Mouse (Mus musculus) kidney, adult 2 months (tissue): ENCODE results near the gene Vps13d. TPM values are rescaled to one million over a fixed set of nuclear protein-coding genes. Genes with fewer than 3 reads are reported as not detected.
A peak's percentile ranks its signal among the peaks of the same experiment; 100 is the strongest.

ENCODE experiments used
- DNase-seq: peaks from one replicate; pipeline ENCODE4 v3.0.0; 2021
- H3K27ac ChIP-seq: fragments of 200-500 bp; 2 replicates; pipeline ENCODE4 v1.5.1; 2012; ENCODE audit warnings: low read depth, low read length, control low read depth, inconsistent platforms; ENCODE audit not compliant: insufficient read depth
- H3K27me3 ChIP-seq: fragments of 200-500 bp; replicated peaks from 2 replicates; pipeline ENCODE4 v1.6.1; 2012; ENCODE audit warnings: mild to moderate bottlenecking, moderate library complexity, low read length, inconsistent platforms; ENCODE audit not compliant: control insufficient read depth, insufficient read depth
- H3K36me3 ChIP-seq: fragments of 200-500 bp; 2 replicates; pipeline ENCODE4 v1.6.1; 2012; ENCODE audit warnings: mild to moderate bottlenecking, moderate library complexity, low read length, inconsistent platforms; ENCODE audit not compliant: control insufficient read depth, insufficient read depth
- H3K4me1 ChIP-seq: fragments of 200-500 bp; 2 replicates; pipeline ENCODE4 v1.6.1; 2011; ENCODE audit warnings: low read length; ENCODE audit not compliant: control insufficient read depth, insufficient read depth
- H3K4me3 ChIP-seq: fragments of 200-500 bp; 2 replicates; pipeline ENCODE4 v1.5.1; 2011; ENCODE audit warnings: mild to moderate bottlenecking, low read depth, low read length, control low read depth; ENCODE audit not compliant: insufficient read depth
- CTCF ChIP-seq: fragments of 200-500 bp; conservative IDR thresholded peaks from 2 replicates; pipeline ENCODE4 v1.5.1; 2011; ENCODE audit warnings: low read depth, mild to moderate bottlenecking, control low read depth, low read length, moderate library complexity, mixed read lengths; ENCODE audit not compliant: insufficient read depth, insufficient read length
- POLR2A ChIP-seq: fragments of 200-500 bp; IDR thresholded peaks from one replicate; pipeline ENCODE4 v1.6.1; 2011; ENCODE audit warnings: low read depth, low read length, control low read depth
- WGBS: fragments of 180-500 bp; shearing (Covaris S2); methylation state at CpG from one replicate; pipeline ENCODE4 v1.1.7; 2018; 5-methylcytosine and 5-hydroxymethylcytosine counted together
- polyA plus RNA-seq: library from polyadenylated mRNA; depleted of rRNA; stranded (reverse); fragments of >200 nt; gene quantifications from 2 replicates; pipeline ENCODE4 v1.2.3, GENCODE M21; 2012

The Vps13d gene
- polyA plus RNA-seq, 1 experiment: 19.8 TPM

DNA sequence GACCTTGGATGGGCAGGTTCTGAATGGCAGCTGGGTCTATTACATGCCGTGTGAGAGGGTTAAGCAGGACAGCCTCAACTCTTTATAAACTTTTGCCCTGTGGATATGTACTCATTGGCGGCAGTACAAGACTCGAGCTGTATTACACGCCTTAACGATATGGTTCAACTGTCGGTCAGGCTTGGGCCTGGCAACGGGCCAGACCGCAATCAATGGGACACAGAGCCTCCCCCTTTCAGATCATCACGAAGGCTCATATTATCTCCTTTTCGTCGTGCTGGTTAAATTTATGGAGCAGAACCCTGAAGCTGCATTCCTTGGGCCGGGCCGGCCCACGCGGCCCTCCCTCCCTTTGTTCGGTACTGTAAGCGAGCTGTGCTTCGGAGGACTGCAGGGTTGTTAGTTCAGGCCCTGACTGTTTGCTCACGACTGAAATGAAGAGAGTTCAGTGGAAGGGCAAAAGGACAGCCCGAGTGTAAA is 194.9 kb downstream of the Vps13d start:
- WGBS: 6% methylated on average over 20 of the region's 20 CpGs
- H3K27me3 ChIP-seq: no peaks in the 10 kb centered on the region
- no peak overlapping the region for H3K4me3 ChIP-seq
- H3K27ac ChIP-seq: peak overlapping the region; percentile 77
- H3K4me1 ChIP-seq: peaks cover 37% of the 10 kb centered on the region
- no peaks in the 10 kb centered on the region for H3K36me3 ChIP-seq
- TF ChIP-seq POLR2A (no peak), CTCF (no peak)
- DNase-seq: peak; percentile 93

DNA sequence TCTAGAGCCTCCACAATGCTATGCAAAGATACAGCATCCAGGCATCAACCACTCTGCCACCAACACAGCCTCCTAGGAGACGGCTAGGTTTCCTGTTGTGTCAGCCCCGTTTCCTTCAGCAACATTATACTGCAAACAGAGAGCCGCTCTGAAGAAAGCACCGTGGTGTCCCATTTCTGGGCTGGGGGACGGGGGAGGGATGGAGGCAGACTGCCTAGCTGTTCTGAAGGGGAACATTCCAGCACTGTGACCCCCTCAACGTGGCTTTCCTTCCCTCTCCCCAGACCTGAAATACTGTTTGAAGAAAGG is 195.3 kb downstream of the Vps13d start:
- 25% methylated on average over 6 of the region's 6 CpGs for WGBS
- Histone ChIP-seq H3K4me1 (peaks cover 36% of the 10 kb centered on the region), H3K4me3 (no peak overlapping the region), H3K27ac (peak overlapping the region; percentile 77), H3K36me3 (no peaks in the 10 kb centered on the region), H3K27me3 (no peaks in the 10 kb centered on the region)
- no peak for DNase-seq
- TF ChIP-seq POLR2A: no peak
- no peak for TF ChIP-seq CTCF

DNA sequence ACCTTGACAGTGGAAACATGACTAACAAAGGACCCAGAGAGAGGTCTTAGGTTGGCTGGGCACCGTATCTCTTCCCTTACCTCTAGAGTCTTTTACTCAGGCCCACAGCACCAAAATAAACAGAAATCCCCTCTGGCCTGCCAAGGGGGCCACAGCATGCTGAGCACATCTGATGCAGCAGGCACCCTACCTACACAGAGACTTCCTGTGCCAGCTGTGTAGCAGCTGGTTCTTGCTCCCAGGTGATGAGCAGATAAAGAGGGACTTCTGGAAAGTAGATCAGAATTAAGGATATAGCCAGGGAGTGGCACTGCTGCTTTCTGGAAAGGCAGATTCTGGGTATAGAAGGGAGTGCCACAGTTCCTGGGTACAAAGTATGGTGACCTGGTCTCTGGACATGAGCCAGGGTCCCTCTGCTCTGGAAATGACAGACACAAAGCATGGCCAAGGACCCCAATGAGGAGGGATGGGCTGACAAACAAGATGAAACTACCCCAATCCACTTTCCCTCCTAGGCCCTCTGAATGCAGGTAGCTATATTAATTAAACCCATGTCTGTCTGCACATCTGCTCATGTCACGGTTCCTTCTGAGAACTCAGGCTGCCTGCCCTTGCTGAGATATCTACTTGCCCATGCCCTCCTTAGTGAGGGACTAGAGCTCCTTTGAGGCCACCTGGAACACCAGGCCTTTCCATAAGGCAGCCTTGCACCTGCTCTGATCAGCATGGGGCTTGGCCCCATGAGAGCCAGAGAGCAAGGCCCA is 195.8 kb downstream of the Vps13d start:
- Histone ChIP-seq H3K36me3 (no peaks in the 10 kb centered on the region), H3K4me1 (peaks cover 36% of the 10 kb centered on the region), H3K4me3 (no peak overlapping the region), H3K27me3 (no peaks in the 10 kb centered on the region), H3K27ac (peak overlapping the region; percentile 77)
- TF ChIP-seq CTCF: no peak
- TF ChIP-seq POLR2A: no peak
- 62% methylated on average over 2 of the region's 2 CpGs for WGBS
- DNase-seq: no peak

DNA sequence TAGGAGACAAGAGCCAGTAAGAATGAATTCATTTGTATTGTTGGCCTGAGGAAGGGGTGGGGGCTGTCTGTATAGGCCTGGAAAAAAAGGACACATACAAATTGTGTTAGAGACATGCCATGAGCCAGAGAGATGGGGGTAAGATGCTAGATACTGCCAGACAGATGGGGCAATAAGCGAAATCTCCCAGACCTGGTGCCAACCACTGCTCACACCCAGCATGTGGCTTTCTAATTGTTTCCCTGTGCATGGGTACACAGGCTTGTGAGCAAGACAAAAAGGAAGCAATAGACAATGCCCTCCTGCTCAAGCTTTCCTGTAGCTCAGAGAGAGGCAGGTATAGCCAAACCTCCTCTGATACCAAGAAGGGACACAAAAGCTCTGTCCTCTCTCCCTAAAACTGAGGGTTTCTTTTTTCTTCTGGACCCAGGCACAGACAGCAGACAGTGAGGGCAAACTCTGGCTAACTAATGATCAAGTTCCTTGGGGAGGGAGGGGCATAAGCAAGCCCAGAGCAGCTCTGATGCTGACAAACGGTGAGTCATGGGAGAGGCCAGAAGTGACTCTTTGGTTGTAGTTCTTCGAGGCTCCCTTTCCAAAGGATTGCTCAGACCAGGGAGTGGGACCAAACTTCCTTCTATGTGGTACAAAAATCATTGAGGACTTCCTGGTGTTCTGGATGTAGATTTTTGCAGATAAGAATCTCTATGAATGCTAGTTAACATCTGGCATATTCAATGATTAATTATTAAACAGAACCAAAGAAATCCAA is 196.7 kb downstream of the Vps13d start:
- no peaks in the 10 kb centered on the region for H3K27me3 ChIP-seq
- DNase-seq: peak; percentile 65
- H3K4me3 ChIP-seq: no peak overlapping the region
- peaks cover 43% of the 10 kb centered on the region for H3K4me1 ChIP-seq
- H3K36me3 ChIP-seq: no peaks in the 10 kb centered on the region
- peak overlapping the region; percentile 21 for H3K27ac ChIP-seq
- no peak for TF ChIP-seq CTCF
- 30% methylated on average over 3 of the region's 3 CpGs for WGBS

DNA sequence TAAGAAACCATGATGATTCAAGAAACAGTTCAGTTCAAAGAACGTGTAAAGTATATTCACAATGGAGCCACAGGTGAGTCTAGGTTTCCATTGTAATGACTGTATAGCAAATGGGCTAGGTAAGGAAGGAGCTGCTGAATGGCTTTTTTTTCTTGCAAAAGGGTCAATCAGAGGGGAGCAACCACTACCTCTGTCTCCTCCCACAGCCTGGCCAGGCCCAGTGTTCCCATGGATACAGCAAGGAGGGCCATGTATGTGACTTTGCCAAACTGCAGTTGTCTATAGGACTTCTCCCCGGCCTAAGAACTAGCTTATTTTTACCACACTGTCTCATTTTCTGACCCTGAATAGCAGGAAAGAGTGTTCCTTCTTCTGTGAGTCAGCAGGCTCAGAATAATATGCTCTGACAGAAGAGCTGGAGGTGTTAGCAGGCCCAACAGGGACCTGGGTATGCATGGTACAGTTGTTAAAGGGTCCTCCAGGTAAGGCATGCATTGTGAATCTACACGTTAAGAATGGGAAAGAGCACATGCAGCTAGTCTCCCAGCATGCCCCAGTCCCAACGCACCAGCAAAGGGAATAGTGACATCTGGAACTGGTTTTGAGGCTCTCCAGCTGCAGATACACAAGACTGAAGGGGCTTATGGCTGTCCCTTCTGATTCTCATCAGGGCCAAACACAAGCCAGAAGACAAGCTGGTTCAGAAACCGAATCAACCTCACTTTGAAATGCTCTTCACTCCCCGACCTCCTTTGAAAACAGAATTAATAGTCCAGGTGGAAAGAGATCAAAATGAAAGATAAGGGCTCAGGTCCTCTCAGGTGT is 197.6 kb downstream of the Vps13d start:
- H3K27me3 ChIP-seq: no peaks in the 10 kb centered on the region
- WGBS: 72% methylated on average over 6 of the region's 6 CpGs
- H3K4me3 ChIP-seq: no peak overlapping the region
- H3K27ac ChIP-seq: peak overlapping the region; percentile 21
- TF ChIP-seq POLR2A (no peak), CTCF (no peak)
- no peaks in the 10 kb centered on the region for H3K36me3 ChIP-seq
- no peak for DNase-seq
- peaks cover 48% of the 10 kb centered on the region for H3K4me1 ChIP-seq

DNA sequence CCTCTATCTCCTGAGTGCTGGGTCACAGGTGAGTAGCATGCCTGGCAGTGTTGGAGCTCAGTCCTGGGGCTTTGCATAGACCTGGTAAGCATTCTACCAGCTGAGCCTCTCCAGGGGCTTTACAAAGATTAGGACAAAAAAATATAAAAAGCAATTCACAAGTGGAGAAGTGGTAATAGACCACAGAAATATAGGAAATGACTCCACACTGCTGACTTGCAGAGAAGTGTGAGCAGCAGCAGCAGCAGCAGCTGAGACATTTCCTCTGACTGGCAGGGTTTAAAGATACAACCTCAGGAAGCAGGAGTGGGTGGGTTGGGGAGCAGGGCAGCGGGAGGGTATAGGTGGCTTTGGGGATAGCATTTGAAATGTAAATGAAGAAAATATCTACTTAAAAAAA is 199.0 kb downstream of the Vps13d start:
- no peak overlapping the region for H3K4me3 ChIP-seq
- WGBS: 41% methylated on average over 1 of the region's 1 CpGs
- H3K27ac ChIP-seq: no peak overlapping the region
- no peak for DNase-seq
- TF ChIP-seq POLR2A: no peak
- TF ChIP-seq CTCF: no peak
- peaks cover 52% of the 10 kb centered on the region for H3K4me1 ChIP-seq
- no peaks in the 10 kb centered on the region for H3K36me3 ChIP-seq
- H3K27me3 ChIP-seq: no peaks in the 10 kb centered on the region
